Mouse (Mus musculus) subcutaneous adipose tissue, adult 2 months (tissue): ENCODE data around the gene Gm8265. TPM values are rescaled to one million over a fixed set of nuclear protein-coding genes. Genes with fewer than 3 reads are reported as not detected.

ENCODE experiments used
- polyA plus RNA-seq: library from polyadenylated mRNA; depleted of rRNA; stranded (reverse); fragments of >200 nt; gene quantifications from 2 replicates; pipeline ENCODE4 v1.2.3, GENCODE M21; 2012; ENCODE audit warnings: low replicate concordance; rRNA removed

Gene Gm8265
- polyA plus RNA-seq, result not detected in 2 replicates

GRCm38 (mm10) chr14:5632928-5633327 lies at the start of gene Gm8265:
Gm8265 (minus strand) TSS chr14:5633028.

Other genes with a start within 250 kb of the Gm8265 start
- 0.09 and 0.28 TPM in 2 replicates for gene Gm3500, start 244.0 kb downstream of the Gm8265 start, polyA plus RNA-seq
- 0.17 and 0.92 TPM in 2 replicates for gene Gm3194, start 177.6 kb downstream of the Gm8265 start, polyA plus RNA-seq
- gene Gm8246, start 155.2 kb downstream of the Gm8265 start, polyA plus RNA-seq, result not detected in 2 replicates
- gene Gm3187, start 148.8 kb downstream of the Gm8265 start, polyA plus RNA-seq, result not detected in 2 replicates
- gene Gm3488, start 131.4 kb downstream of the Gm8265 start, polyA plus RNA-seq, result 0.14 and 0.47 TPM in 2 replicates
- gene Gm3532, start 94.5 kb downstream of the Gm8265 start, polyA plus RNA-seq, result not detected in 2 replicates
- gene Gm9603, start 54.4 kb upstream of the Gm8265 start, polyA plus RNA-seq, result not detected in 2 replicates
- 0.19 and 2.4 TPM in 2 replicates for gene Gm3373, start 108.5 kb upstream of the Gm8265 start, polyA plus RNA-seq
- 0.17 and 0.92 TPM in 2 replicates for gene Gm3383, start 175.0 kb upstream of the Gm8265 start, polyA plus RNA-seq
- not detected in 2 replicates for gene Gm3424, start 197.3 kb upstream of the Gm8265 start, polyA plus RNA-seq
- gene Gm8237, start 247.4 kb upstream of the Gm8265 start, polyA plus RNA-seq, result 0.13 and 0.17 TPM in 2 replicates